20 mouse cellular contexts compared by ENCODE assay signal in the genomic region with DNA sequence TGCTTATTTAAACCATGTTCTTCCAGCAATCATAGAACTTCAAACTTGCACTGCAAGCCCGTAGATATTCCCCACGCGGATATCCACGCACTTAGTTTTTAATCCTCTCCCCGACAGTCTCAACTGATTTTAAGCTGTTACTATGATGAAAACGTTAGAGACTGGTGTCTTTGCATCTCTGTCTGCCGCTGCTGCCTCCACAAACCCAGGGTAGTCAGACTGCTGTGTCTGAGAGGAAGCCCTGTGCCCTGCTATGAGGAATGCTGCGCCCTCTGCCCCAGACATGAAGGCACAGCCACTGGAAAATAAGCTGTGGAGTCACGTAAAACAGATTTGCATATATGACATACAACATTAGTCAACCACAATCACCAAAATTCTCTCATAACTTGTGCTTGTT. TPM values are rescaled to one million over a fixed set of nuclear protein-coding genes. Genes with fewer than 3 reads are reported as not detected.
A peak's percentile ranks its signal among the peaks of the same experiment; 100 is the strongest.
DNase-seq lines count a peak whose midpoint lies in the region; ATAC-seq and TF ChIP-seq lines count a peak whose summit lies in the region.
"Had no signal": no experiment of that assay in that cellular context is flagged by ENCODE, and none has a peak within 500 bp of the region (broad histone marks: within the 10 kb centered on the region; RNA-seq: fewer than 3 reads in every experiment).

No protein-coding gene starts in this region.

- peak overlapping the region; percentile 42; the same call in 1 of the 2 replicates for H3K4me2 ChIP-seq in heart, embryonic 15.5 days
- no peak overlapping the region; the same call in 1 of the 2 replicates for H3K4me2 ChIP-seq in forebrain, embryonic 14.5 days (ENCODE audit: low read length)
- 0 out of 2 replicates have a peak overlapping the region, but pooled peaks have one; percentile 32 for H3K4me2 ChIP-seq in hindbrain, embryonic 12.5 days (replicated peaks)
- peak overlapping the region; percentile 45 for H3K4me2 ChIP-seq in midbrain, embryonic 14.5 days (ENCODE audit: low read length)
- H3K4me2 ChIP-seq: limb, embryonic 12.5 days; liver, embryonic 13.5 days had no signal

- TF ChIP-seq CTCF in gastrocnemius, adult 2 months (IDR thresholded peaks at IDR 0.05) = no peak

- 46% methylated on average over 9 of the region's 9 CpGs for WGBS in heart, embryonic 15.5 days
- WGBS in forebrain, embryonic 14.5 days = 37% methylated on average over 9 of the region's 9 CpGs
- 42% methylated on average over 9 of the region's 9 CpGs for WGBS in hindbrain, embryonic 12.5 days
- 9% methylated on average over 9 of the region's 9 CpGs for WGBS in midbrain, embryonic 14.5 days

- H3K9me3 ChIP-seq in heart, embryonic 15.5 days (replicated peaks) = no peaks in the 10 kb centered on the region
- H3K9me3 ChIP-seq in forebrain, embryonic 14.5 days (replicated peaks; ENCODE audit: control insufficient read depth, low read length) = no peaks in the 10 kb centered on the region
- H3K9me3 ChIP-seq in hindbrain, embryonic 12.5 days (replicated peaks) = no peaks in the 10 kb centered on the region
- no peaks in the 10 kb centered on the region for H3K9me3 ChIP-seq in midbrain, embryonic 14.5 days (ENCODE audit: control insufficient read depth, low read length)
- H3K9me3 ChIP-seq: limb, embryonic 12.5 days; liver, embryonic 13.5 days; megakaryocyte, embryonic 14.5 days had no signal

- H3K27me3 ChIP-seq in heart, embryonic 15.5 days = no peaks in the 10 kb centered on the region
- no peaks in the 10 kb centered on the region for H3K27me3 ChIP-seq in forebrain, embryonic 14.5 days (replicated peaks; ENCODE audit: control insufficient read depth, insufficient read depth, low read length)
- H3K27me3 ChIP-seq in hindbrain, embryonic 12.5 days = no peaks in the 10 kb centered on the region
- H3K27me3 ChIP-seq in midbrain, embryonic 14.5 days (ENCODE audit: control insufficient read depth, insufficient read depth, low read length) = no peaks in the 10 kb centered on the region
- H3K27me3 ChIP-seq: liver, embryonic 13.5 days had no signal

- no peak overlapping the region for H3K9ac ChIP-seq in heart, embryonic 15.5 days
- no peak overlapping the region for H3K9ac ChIP-seq in forebrain, embryonic 14.5 days (ENCODE audit: low read length)
- H3K9ac ChIP-seq in hindbrain, embryonic 12.5 days = no peak overlapping the region
- H3K9ac ChIP-seq in midbrain, embryonic 14.5 days (replicated peaks; ENCODE audit: low read length) = no peak overlapping the region
- H3K9ac ChIP-seq: limb, embryonic 12.5 days; liver, embryonic 13.5 days had no signal

- ATAC-seq in heart, embryonic 15.5 days (replicated peaks; ENCODE audit: insufficient number of reproducible peaks, insufficient read depth, low FRiP score, low read depth) = no peak
- ATAC-seq in forebrain, embryonic 14.5 days = no peak
- no peak for ATAC-seq in hindbrain, embryonic 12.5 days (ENCODE audit: low FRiP score)
- ATAC-seq in midbrain, embryonic 14.5 days (ENCODE audit: low FRiP score, low TSS enrichment) = no peak

- H3K4me3 ChIP-seq in heart, embryonic 15.5 days = no peak overlapping the region
- H3K4me3 ChIP-seq in forebrain, embryonic 14.5 days (ENCODE audit: low read depth, low read length) = no peak overlapping the region
- H3K4me3 ChIP-seq in hindbrain, embryonic 12.5 days = no peak overlapping the region
- no peak overlapping the region for H3K4me3 ChIP-seq in midbrain, embryonic 14.5 days (replicated peaks; ENCODE audit: low read depth, low read length)
- no peak overlapping the region for H3K4me3 ChIP-seq in gastrocnemius, adult 2 months
- H3K4me3 ChIP-seq: heart, adult 2 months; limb, embryonic 12.5 days; liver, embryonic 13.5 days; megakaryocyte, embryonic 14.5 days had no signal

- peaks cover 10% of the 10 kb centered on the region; the same call in 1 of the 2 replicates for H3K4me1 ChIP-seq in heart, embryonic 15.5 days (replicated peaks)
- peaks cover 26% of the 10 kb centered on the region for H3K4me1 ChIP-seq in forebrain, embryonic 14.5 days (ENCODE audit: control insufficient read depth, insufficient read depth, low read length)
- peaks cover 47% of the 10 kb centered on the region for H3K4me1 ChIP-seq in hindbrain, embryonic 12.5 days
- H3K4me1 ChIP-seq in midbrain, embryonic 14.5 days (ENCODE audit: control insufficient read depth, insufficient read depth, low read length) = peaks cover 49% of the 10 kb centered on the region

- intact Hi-C loops in gastrocnemius, adult 2 months (cut with DNase I) = no loop called here

- no peak for DNase-seq in heart, postnatal 4 days
- no peak for DNase-seq in forebrain, embryonic 14.5 days (ENCODE audit: low spot score)
- peak; percentile 52 for DNase-seq in midbrain, embryonic 14.5 days
- no peak for DNase-seq in gastrocnemius, adult 2 months
- no peak for DNase-seq in frontal cortex, postnatal 14 days (ENCODE audit: low spot score in 2 of 2)
- DNase-seq: adrenal gland, postnatal 36 days; cerebellum, adult 9-11 months; gastrocnemius, postnatal 14 days; heart, adult 2 months; kidney, adult 8-10 months; kidney, postnatal 36 days; liver, embryonic 13.5 days; right cerebral cortex, postnatal 25 days had no signal

- H3K36me3 ChIP-seq in heart, embryonic 15.5 days = peaks cover 10% of the 10 kb centered on the region; the same call in 1 of the 2 replicates
- 0 out of 2 replicates have a peak, but pooled peaks cover 4% of the 10 kb centered on the region for H3K36me3 ChIP-seq in forebrain, embryonic 14.5 days (ENCODE audit: control insufficient read depth, insufficient read depth, low read length)
- H3K36me3 ChIP-seq in hindbrain, embryonic 12.5 days = peaks cover 6% of the 10 kb centered on the region; the same call in 1 of the 2 replicates
- 0 out of 2 replicates have a peak, but pooled peaks cover 9% of the 10 kb centered on the region for H3K36me3 ChIP-seq in midbrain, embryonic 14.5 days (ENCODE audit: control insufficient read depth, insufficient read depth, low read length)

- H3K27ac ChIP-seq in heart, embryonic 15.5 days = no peak overlapping the region
- H3K27ac ChIP-seq in forebrain, embryonic 14.5 days (ENCODE audit: low read depth, low read length) = 0 out of 2 replicates have a peak overlapping the region, but pooled peaks have one; percentile 14
- H3K27ac ChIP-seq in hindbrain, embryonic 12.5 days = peak overlapping the region; percentile 80
- H3K27ac ChIP-seq in midbrain, embryonic 14.5 days (replicated peaks; ENCODE audit: low read depth, low read length) = peak overlapping the region; percentile 81
- H3K27ac ChIP-seq in gastrocnemius, adult 2 months = no peak overlapping the region
- H3K27ac ChIP-seq: heart, adult 2 months; limb, embryonic 12.5 days; liver, embryonic 13.5 days had no signal

RNA-seq across cellular contexts. Expression of gene Kncn, which starts 5.4 kb away (rescaled TPM):
- polyA plus RNA-seq in heart, embryonic 15.5 days (2015; fragmentation: Nextera tagmentation; extraction: Ambion mirVana) = not detected in 2 replicates
- total RNA-seq in heart, postnatal 4 days (2021) = not detected
- polyA plus RNA-seq in forebrain, embryonic 14.5 days (2014; fragmentation: Nextera tagmentation; extraction: Ambion mirVana) = 0.31 TPM in 1 of 2 replicates, not detected in the other
- polyA plus RNA-seq in hindbrain, embryonic 12.5 days (2016; fragmentation: Nextera tagmentation; extraction: Ambion mirVana) = not detected in 2 replicates
- 0.15 and 0.24 TPM in 2 replicates for polyA plus RNA-seq in midbrain, embryonic 14.5 days (2014; fragmentation: Nextera tagmentation; extraction: Ambion mirVana)
- not detected for total RNA-seq in gastrocnemius, adult 2 months (2021)
- total RNA-seq: adrenal gland, postnatal 36 days; ES-E14; gastrocnemius, postnatal 14 days; heart, adult 2 months had no signal
- polyA plus RNA-seq: heart, adult 2 months; limb, embryonic 12.5 days; liver, embryonic 13.5 days; stomach, embryonic 16.5 days had no signal

RNA-seq across cellular contexts. Expression of gene 6430628N08Rik, which starts 11.6 kb away (rescaled TPM):
- not detected in 2 replicates for polyA plus RNA-seq in heart, embryonic 15.5 days (2015; fragmentation: Nextera tagmentation; extraction: Ambion mirVana)
- total RNA-seq in heart, postnatal 4 days (2021) = not detected
- not detected in 2 replicates for polyA plus RNA-seq in forebrain, embryonic 14.5 days (2014; fragmentation: Nextera tagmentation; extraction: Ambion mirVana)
- polyA plus RNA-seq in hindbrain, embryonic 12.5 days (2016; fragmentation: Nextera tagmentation; extraction: Ambion mirVana) = 0.17 TPM in 1 of 2 replicates, not detected in the other
- polyA plus RNA-seq in midbrain, embryonic 14.5 days (2014; fragmentation: Nextera tagmentation; extraction: Ambion mirVana) = not detected in 2 replicates
- not detected for total RNA-seq in gastrocnemius, adult 2 months (2021)
- total RNA-seq: adrenal gland, postnatal 36 days; ES-E14; gastrocnemius, postnatal 14 days; heart, adult 2 months; layer of hippocampus, postnatal 10 days had no signal
- polyA plus RNA-seq: heart, adult 2 months; liver, embryonic 13.5 days; stomach, embryonic 16.5 days had no signal

RNA-seq across cellular contexts. Expression of gene Mknk1, which starts 39.8 kb away (rescaled TPM):
- 17.3 and 26.9 TPM in 2 replicates for polyA plus RNA-seq in heart, embryonic 15.5 days (2015; fragmentation: Nextera tagmentation; extraction: Ambion mirVana)
- 10 to 100 TPM; 22.1 to 23.6 TPM for total RNA-seq in heart, postnatal 4 days (2021)
- polyA plus RNA-seq in forebrain, embryonic 14.5 days (2014; fragmentation: Nextera tagmentation; extraction: Ambion mirVana) = 19.6 and 20.0 TPM in 2 replicates
- 28.0 and 30.8 TPM in 2 replicates for polyA plus RNA-seq in hindbrain, embryonic 12.5 days (2016; fragmentation: Nextera tagmentation; extraction: Ambion mirVana)
- 16.0 and 18.0 TPM in 2 replicates for polyA plus RNA-seq in midbrain, embryonic 14.5 days (2014; fragmentation: Nextera tagmentation; extraction: Ambion mirVana)
- total RNA-seq in gastrocnemius, adult 2 months (2021) = 10 to 100 TPM; 24.4 to 28.0 TPM

RNA-seq across cellular contexts. Expression of gene Mob3c, which starts 50.9 kb away (rescaled TPM):
- polyA plus RNA-seq in heart, embryonic 15.5 days (2015; fragmentation: Nextera tagmentation; extraction: Ambion mirVana) = 8.1 and 11.0 TPM in 2 replicates
- 1 to 10 TPM; 6.3 to 8.1 TPM for total RNA-seq in heart, postnatal 4 days (2021)
- polyA plus RNA-seq in forebrain, embryonic 14.5 days (2014; fragmentation: Nextera tagmentation; extraction: Ambion mirVana) = 3.1 and 3.9 TPM in 2 replicates
- polyA plus RNA-seq in hindbrain, embryonic 12.5 days (2016; fragmentation: Nextera tagmentation; extraction: Ambion mirVana) = 5.0 and 6.7 TPM in 2 replicates
- polyA plus RNA-seq in midbrain, embryonic 14.5 days (2014; fragmentation: Nextera tagmentation; extraction: Ambion mirVana) = 2.5 and 4.1 TPM in 2 replicates
- total RNA-seq in gastrocnemius, adult 2 months (2021) = 1 to 10 TPM; 2.3 to 4.0 TPM

Comparison
In these comparisons a context has a peak if more than half of its experiments do, and no peak if none do; other contexts are left out.
1. H3K27ac ChIP-seq: peak in forebrain, embryonic 14.5 days (single experiment), hindbrain, embryonic 12.5 days (single experiment) and midbrain, embryonic 14.5 days (single experiment); none in heart, embryonic 15.5 days (single experiment) and gastrocnemius, adult 2 months (single experiment).